Mouse (Mus musculus) limb, embryonic 14.5 days (tissue): Measurements from ENCODE around the gene Sfswap. TPM values are rescaled to one million over a fixed set of nuclear protein-coding genes. Genes with fewer than 3 reads are reported as not detected.

Experiments used
- ATAC-seq: fragments of 200-750 bp; cut with Nextera tagmentation; 2 replicates; pipeline ENCODE4 v1.8.0; 2017; ENCODE audit warnings: low read depth, moderate number of reproducible peaks, moderate TSS enrichment; ENCODE audit not compliant: low FRiP score
- DNase-seq: peaks from one replicate; pipeline ENCODE4 v3.0.0-alpha.2; 2015; ENCODE audit warnings: low spot score
- H3K27ac ChIP-seq: fragments of 300-500 bp; sonication (generic); replicated peaks from 2 replicates; pipeline ENCODE4 v1.5.1; 2014; ENCODE audit warnings: low read depth, mild to moderate bottlenecking, low read length, moderate library complexity, mixed read lengths
- H3K27me3 ChIP-seq: fragments of 300-500 bp; sonication (generic); 2 replicates; pipeline ENCODE4 v1.6.1; 2014; ENCODE audit warnings: low read length, mixed read lengths; ENCODE audit not compliant: control insufficient read depth, insufficient read depth
- H3K36me3 ChIP-seq: fragments of 300-500 bp; sonication (generic); 2 replicates; pipeline ENCODE4 v1.6.1; 2014; ENCODE audit warnings: mild to moderate bottlenecking, low read length, moderate library complexity, mixed read lengths; ENCODE audit not compliant: control insufficient read depth, insufficient read depth
- H3K4me1 ChIP-seq: fragments of 300-500 bp; sonication (generic); 2 replicates; pipeline ENCODE4 v1.6.1; 2014; ENCODE audit warnings: antibody characterized with exemption, low read length, mixed read lengths; ENCODE audit not compliant: control insufficient read depth, insufficient read depth
- H3K4me2 ChIP-seq: fragments of 300-500 bp; sonication (generic); replicated peaks from 2 replicates; pipeline ENCODE4 v1.6.1; 2014; ENCODE audit warnings: low read depth, mild to moderate bottlenecking, low read length, moderate library complexity; ENCODE audit not compliant: severe bottlenecking
- H3K4me3 ChIP-seq: fragments of 300-500 bp; sonication (generic); replicated peaks from 2 replicates; pipeline ENCODE4 v1.5.1; 2014; ENCODE audit warnings: low read length
- H3K9ac ChIP-seq: fragments of 300-500 bp; sonication (generic); 2 replicates; pipeline ENCODE4 v1.6.1; 2014; ENCODE audit warnings: mild to moderate bottlenecking, low read depth, low read length, moderate library complexity; ENCODE audit not compliant: severe bottlenecking
- H3K9me3 ChIP-seq: fragments of 300-500 bp; sonication (generic); 2 replicates; pipeline ENCODE4 v1.6.1; 2016; ENCODE audit warnings: low read length; ENCODE audit not compliant: control insufficient read depth
- POLR2A ChIP-seq: fragments of 200-500 bp; IDR thresholded peaks from 2 replicates; pipeline ENCODE4 v1.8.0; 2012; ENCODE audit warnings: inconsistent platforms, mild to moderate bottlenecking, moderate library complexity, borderline replicate concordance; ENCODE audit not compliant: insufficient read depth, insufficient read length; ENCODE audit errors: extremely low read depth
- WGBS: fragments of 180-500 bp; shearing (Covaris S2); extraction: QIAGEN DNeasy Blood & Tissue Kit; methylation state at CpG from one replicate; pipeline ENCODE4 v1.1.7; 2014; 5-methylcytosine and 5-hydroxymethylcytosine counted together
- polyA plus RNA-seq, 2 experiments: library from polyadenylated mRNA; depleted of rRNA in 1 of 2; stranded (reverse) in 1 of 2; unstranded in 1 of 2; fragments of >200 nt; fragmentation: Nextera tagmentation in 1 of 2; extraction: Ambion mirVana in 1 of 2; gene quantifications; 2 replicates each; pipeline versions ENCODE4 v1.2.1 to v1.2.3; 2012 to 2014

Gene Sfswap
- polyA plus RNA-seq, 2 experiments: 53.8 to 178 TPM

DNA sequence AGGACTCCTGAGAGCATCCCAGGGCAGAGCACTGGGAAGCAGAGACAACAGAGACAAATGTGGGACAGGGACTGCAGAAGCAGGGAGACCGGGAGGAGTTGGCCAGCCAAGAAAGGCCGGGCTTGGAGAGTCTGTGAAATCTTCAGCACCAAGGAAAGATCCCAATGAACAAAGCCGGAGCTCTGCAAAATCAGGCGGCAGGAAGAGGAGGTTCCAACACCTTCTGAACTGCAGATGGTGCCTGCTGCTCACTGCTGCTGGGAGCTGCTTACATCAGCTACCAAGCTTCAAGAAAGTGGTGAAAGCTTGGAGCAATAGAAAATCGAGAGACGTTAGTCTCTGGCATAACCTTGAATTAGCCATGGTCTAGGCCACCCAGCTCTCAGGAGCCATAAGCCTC lies 79.0 kb downstream of the Sfswap start:
- no peak for TF ChIP-seq POLR2A
- Histone ChIP-seq H3K27ac (no peak overlapping the region), H3K9ac (no peak overlapping the region), H3K9me3 (no peaks in the 10 kb centered on the region), H3K4me3 (no peak overlapping the region), H3K27me3 (peaks cover 23% of the 10 kb centered on the region), H3K36me3 (no peaks in the 10 kb centered on the region), H3K4me2 (no peak overlapping the region), H3K4me1 (peaks cover 2% of the 10 kb centered on the region)
- DNase-seq: no peak
- ATAC-seq: no peak
- WGBS: 12% methylated on average over 6 of the region's 6 CpGs

DNA sequence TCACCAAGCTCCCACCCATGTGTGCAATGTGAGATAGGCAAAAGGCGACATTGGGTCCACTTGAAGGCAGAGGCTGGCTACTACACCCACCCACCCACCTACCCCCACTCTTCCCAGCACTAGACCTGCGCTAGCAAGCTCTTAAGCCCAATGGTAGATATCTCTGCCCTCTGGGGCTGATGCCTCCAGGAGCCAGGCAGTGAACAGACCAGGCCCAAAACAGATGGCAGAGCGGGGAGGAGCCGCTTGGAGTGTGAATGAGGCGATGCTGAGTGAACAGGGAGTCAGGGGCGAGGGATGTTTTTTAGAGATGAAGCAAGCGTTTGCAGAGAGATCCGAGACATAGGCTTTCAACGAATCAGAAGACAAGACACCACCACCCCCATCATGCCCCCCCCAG lies 79.6 kb downstream of the Sfswap start:
- no peak overlapping the region for H3K4me2 ChIP-seq
- WGBS: 71% methylated on average over 9 of the region's 9 CpGs
- H3K4me3 ChIP-seq: no peak overlapping the region
- TF ChIP-seq POLR2A: no peak
- no peaks in the 10 kb centered on the region for H3K36me3 ChIP-seq
- H3K9me3 ChIP-seq: no peaks in the 10 kb centered on the region
- no peak for DNase-seq
- H3K27me3 ChIP-seq: peaks cover 29% of the 10 kb centered on the region
- H3K9ac ChIP-seq: no peak overlapping the region
- H3K27ac ChIP-seq: no peak overlapping the region
- ATAC-seq: no peak
- H3K4me1 ChIP-seq: peaks cover 7% of the 10 kb centered on the region

DNA sequence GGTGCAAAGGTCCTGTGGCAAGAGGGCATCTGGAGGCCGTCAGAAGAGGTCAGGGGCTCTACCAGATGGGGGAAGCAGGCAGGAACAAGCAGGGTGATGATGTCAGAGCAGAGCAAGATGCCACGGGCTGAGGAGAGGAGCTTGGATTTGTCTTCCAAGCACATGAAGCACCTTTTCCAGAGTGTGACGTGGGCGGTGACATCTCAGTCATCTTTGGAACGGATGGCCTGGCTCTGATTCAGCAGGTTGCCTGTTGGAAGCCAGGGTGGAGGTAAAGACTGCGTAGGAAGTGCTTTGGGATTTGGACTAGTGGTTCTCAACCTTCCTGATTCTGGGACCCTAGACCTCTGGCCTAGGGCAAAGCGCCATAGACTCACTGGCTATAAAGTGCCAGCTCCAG lies 80.0 kb downstream of the Sfswap start:
- 73% methylated on average over 7 of the region's 7 CpGs for WGBS
- Histone ChIP-seq H3K4me2 (no peak overlapping the region), H3K27me3 (peaks cover 32% of the 10 kb centered on the region)

DNA sequence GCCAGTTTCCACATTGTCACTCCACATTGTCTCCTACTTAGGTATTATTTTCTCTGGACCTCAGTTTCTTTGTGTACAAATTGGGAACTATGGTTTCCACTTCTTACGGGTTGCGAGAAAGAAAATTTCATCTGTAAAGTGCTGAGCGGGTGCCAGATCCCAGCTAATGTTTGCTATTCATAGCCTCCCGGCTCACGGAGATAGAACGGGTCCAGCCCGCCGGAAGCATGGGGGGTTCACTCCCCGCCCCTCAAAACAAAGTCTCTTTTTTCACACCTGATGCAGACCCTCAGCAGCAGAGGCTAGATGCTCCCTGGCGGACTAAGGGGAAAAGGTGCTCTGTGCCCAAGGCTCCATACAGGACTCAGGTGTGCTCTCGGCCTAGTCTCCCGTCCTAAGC lies 82.3 kb downstream of the Sfswap start:
- ATAC-seq: 0 out of 2 replicates have a peak, but pooled peaks have one; percentile 7
- no peaks in the 10 kb centered on the region for H3K36me3 ChIP-seq
- H3K9me3 ChIP-seq: no peaks in the 10 kb centered on the region
- peak overlapping the region; percentile 69 for H3K4me3 ChIP-seq
- no peak overlapping the region for H3K27ac ChIP-seq
- WGBS: 4% methylated on average over 12 of the region's 12 CpGs
- TF ChIP-seq POLR2A: no peak
- no peak for DNase-seq
- peak overlapping the region; percentile 58; the same call in 1 of the 2 replicates for H3K9ac ChIP-seq
- peaks cover 32% of the 10 kb centered on the region for H3K27me3 ChIP-seq
- H3K4me1 ChIP-seq: peaks cover 10% of the 10 kb centered on the region
- peak overlapping the region; percentile 100 for H3K4me2 ChIP-seq

More for the DNA sequence above, 80.0 kb downstream of the Sfswap start:
- Histone ChIP-seq H3K4me3 (no peak overlapping the region), H3K27ac (no peak overlapping the region), H3K4me1 (peaks cover 10% of the 10 kb centered on the region), H3K9ac (no peak overlapping the region), H3K9me3 (no peaks in the 10 kb centered on the region), H3K36me3 (no peaks in the 10 kb centered on the region)
- no peak for TF ChIP-seq POLR2A
- ATAC-seq (no peak), DNase-seq (no peak)

DNA sequence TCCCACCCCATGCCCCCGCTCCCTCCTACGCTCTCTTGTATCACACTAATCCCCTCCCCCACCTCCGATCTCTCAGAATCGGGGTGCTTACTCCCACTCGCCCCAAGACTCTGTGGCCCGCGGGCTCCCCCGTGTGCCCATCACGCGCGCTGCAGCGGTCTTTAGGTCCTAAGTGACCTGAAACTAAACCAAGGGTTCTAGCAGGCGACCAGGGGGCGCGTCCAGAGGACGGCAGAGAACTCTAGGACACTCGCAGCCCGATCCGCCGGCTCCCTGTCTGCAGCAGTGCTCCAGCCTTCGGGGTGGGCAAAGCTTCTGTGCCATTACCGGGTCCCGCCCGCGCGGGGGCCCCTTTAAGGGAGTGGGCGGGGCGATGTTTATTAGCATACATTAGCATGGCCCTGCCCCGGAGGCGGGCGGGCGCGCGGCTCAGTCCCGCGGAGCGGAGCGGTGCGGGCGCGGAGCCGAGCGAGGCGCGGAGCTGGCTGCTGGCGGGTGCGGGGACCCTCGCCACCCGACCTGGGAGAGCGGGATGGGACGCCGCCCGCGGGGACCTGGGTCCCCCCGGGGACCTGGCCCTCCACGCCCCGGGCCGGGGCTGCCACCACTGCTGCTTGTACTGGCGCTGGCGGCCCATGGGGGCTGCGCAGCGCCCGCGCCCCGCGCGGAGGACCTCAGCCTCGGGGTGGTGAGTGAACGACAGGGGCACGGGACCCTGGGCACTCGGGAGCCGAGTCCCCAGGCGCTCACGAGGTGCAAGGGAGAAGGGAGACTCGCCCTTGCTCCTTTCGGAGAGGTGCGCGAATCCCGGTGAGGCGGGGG lies 83.0 kb downstream of the Sfswap start, which contains the start of gene Mmp17:
TSS of gene Mmp17 (plus strand) at position 409 of the 822 bp plus-strand sequence.
- peak; percentile 92 for DNase-seq
- no peak within 1 kb of the TSS for H3K27ac ChIP-seq

More for the DNA sequence above, 83.0 kb downstream of the Sfswap start, which contains the start of gene Mmp17:
- Histone ChIP-seq H3K9me3 (no peaks in the 10 kb centered on the region), H3K27me3 (peaks cover 32% of the 10 kb centered on the region), H3K4me3 (peak within 1 kb of the TSS; percentile 69), H3K4me1 (peaks cover 10% of the 10 kb centered on the region), H3K36me3 (no peaks in the 10 kb centered on the region), H3K4me2 (peak within 1 kb of the TSS; percentile 100), H3K9ac (peak within 1 kb of the TSS; percentile 58)
- peak; percentile 92 for ATAC-seq
- no peak for TF ChIP-seq POLR2A
- WGBS: under 1% methylated on average over 52 of the region's 80 CpGs
